Mouse (Mus musculus) kidney, adult 2 months (tissue): ENCODE measurements around the gene D430042O09Rik.

ENCODE experiments used
- CTCF ChIP-seq: fragments of 200-500 bp; conservative IDR thresholded peaks from 2 replicates; pipeline ENCODE4 v1.5.1; 2011; ENCODE audit warnings: low read depth, mild to moderate bottlenecking, control low read depth, low read length, moderate library complexity, mixed read lengths; ENCODE audit not compliant: insufficient read depth, insufficient read length
- POLR2A ChIP-seq: fragments of 200-500 bp; IDR thresholded peaks from one replicate; pipeline ENCODE4 v1.6.1; 2011; ENCODE audit warnings: low read depth, low read length, control low read depth

DNA sequence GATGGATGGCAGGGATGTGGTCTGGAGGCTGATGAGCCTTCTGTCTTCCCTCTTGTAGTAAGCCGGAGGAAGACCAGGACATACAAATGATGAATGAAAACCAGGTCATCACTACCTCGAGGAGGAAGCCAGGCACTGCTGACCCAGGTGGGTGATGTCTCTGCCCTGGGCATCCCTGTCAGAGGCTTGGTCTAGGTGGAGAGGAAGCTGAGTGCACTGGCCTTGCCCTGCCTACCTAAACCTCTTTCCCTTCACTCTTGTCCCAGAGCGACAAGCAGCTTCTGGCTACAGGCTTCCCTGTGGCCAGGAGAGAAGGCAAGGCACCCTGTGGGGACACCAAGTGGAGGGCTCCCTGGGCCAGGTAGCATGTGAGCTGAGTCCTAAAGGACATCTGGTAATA lies 165.2 kb downstream of the D430042O09Rik start:
- TF ChIP-seq CTCF = no peak
- no peak for TF ChIP-seq POLR2A
